Mouse (Mus musculus) ES-E14 (cell line): ENCODE results near the gene Pnpla2. TPM values are rescaled to one million over a fixed set of nuclear protein-coding genes. Genes with fewer than 3 reads are reported as not detected.

Experiments used
- DNase-seq: peaks from one replicate; pipeline ENCODE4 v3.0.0-alpha.2; 2013; ENCODE audit warnings: low read depth, low spot score
- H3K27ac ChIP-seq: 2 replicates; pipeline ENCODE4 v1.5.1; 2012; ENCODE audit warnings: low read depth, mild to moderate bottlenecking, low read length, moderate library complexity, mixed read lengths; ENCODE audit not compliant: poor library complexity, insufficient read depth, severe bottlenecking
- H3K36me3 ChIP-seq: 2 replicates; pipeline ENCODE4 v1.6.1; 2012; ENCODE audit warnings: mild to moderate bottlenecking, low read length, moderate library complexity, mixed read lengths; ENCODE audit not compliant: control insufficient read depth, poor library complexity, insufficient read depth, severe bottlenecking
- H3K4me1 ChIP-seq, 2 experiments: fragments of 150-350 bp in 1 of 2; sonication (generic) in 1 of 2; 2 replicates each; pipeline ENCODE4 v1.6.1; 2012; ENCODE audit warnings: low read length in 2 of 2, mild to moderate bottlenecking in 1 of 2, mixed read lengths in 1 of 2; ENCODE audit not compliant: control insufficient read depth in 2 of 2, insufficient read depth in 2 of 2, poor library complexity in 1 of 2
- H3K4me3 ChIP-seq, 2 experiments: fragments of 150-350 bp in 1 of 2; sonication (generic) in 1 of 2; 2 replicates each; pipeline ENCODE4 v1.5.1; 2012; ENCODE audit warnings: low read length in 2 of 2, low read depth in 1 of 2, mild to moderate bottlenecking in 1 of 2, mixed read lengths in 1 of 2; ENCODE audit not compliant: insufficient read depth in 1 of 2, poor library complexity in 1 of 2, severe bottlenecking in 1 of 2
- H3K9ac ChIP-seq: 2 replicates; pipeline ENCODE4 v1.6.1; 2012; ENCODE audit warnings: low read depth, mild to moderate bottlenecking, low read length, mixed read lengths; ENCODE audit not compliant: poor library complexity, insufficient read depth, severe bottlenecking
- H3K9me3 ChIP-seq: fragments of 150-350 bp; sonication (generic); 2 replicates; pipeline ENCODE4 v1.6.1; 2012; ENCODE audit warnings: low read depth, mild to moderate bottlenecking, low read length; ENCODE audit not compliant: control insufficient read depth, insufficient read depth
- CHD2 ChIP-seq: IDR thresholded peaks from 2 replicates; pipeline ENCODE4 v1.6.1; 2014; ENCODE audit warnings: mild to moderate bottlenecking, low read depth, low read length, inconsistent platforms
- HCFC1 ChIP-seq: IDR thresholded peaks from 2 replicates; pipeline ENCODE4 v1.6.1; 2012; ENCODE audit warnings: low read length, inconsistent platforms, borderline replicate concordance; ENCODE audit not compliant: insufficient read depth
- MAFK ChIP-seq: IDR thresholded peaks from 2 replicates; pipeline ENCODE4 v1.6.1; 2014; ENCODE audit warnings: mild to moderate bottlenecking, low read depth, low read length, inconsistent platforms; ENCODE audit not compliant: insufficient read depth
- ZC3H11A ChIP-seq: IDR thresholded peaks from 2 replicates; pipeline ENCODE4 v1.6.1; 2012; ENCODE audit warnings: low read depth, mild to moderate bottlenecking, inconsistent platforms, low read length, borderline replicate concordance
- ZNF384 ChIP-seq: IDR thresholded peaks from 2 replicates; pipeline ENCODE4 v1.6.1; 2012; ENCODE audit warnings: low read depth, low read length, inconsistent platforms
- in situ Hi-C, 2 experiments: fragments of 600-800 bp; cut with MboI; formaldehyde crosslinking; loops; one replicate each; pipeline ENCODE4 v1.15.1; 2025; ENCODE audit warnings: low sequenced_read_pairs in 2 of 2, inconsistent platforms in 1 of 2; ENCODE audit not compliant: unreplicated experiment in 2 of 2
- total RNA-seq: library from RNA; depleted of rRNA; stranded (reverse); fragments of 300-350 nt; gene quantifications from 2 replicates; pipeline ENCODE4 v1.2.3, GENCODE M21; 2012

The Pnpla2 gene
- total RNA-seq, 1 experiment = 12.7 TPM

GRCm38 (mm10) chr7:141436523-141436892 lies 18.5 kb upstream of the Pnpla2 start:
- peak overlapping the region in 1 of 2 experiments; percentile 80; a peak in 1 of 4 replicates for H3K4me3 ChIP-seq
- TF ChIP-seq CHD2 (no peak), ZNF384 (no peak), MAFK (no peak), ZC3H11A (no peak), HCFC1 (no peak)
- peaks cover 50% of the 10 kb centered on the region for H3K36me3 ChIP-seq
- no peak overlapping the region for H3K27ac ChIP-seq
- no peaks in the 10 kb centered on the region for H3K9me3 ChIP-seq
- in situ Hi-C loops = no loop called here
- DNase-seq = no peak
- peak overlapping the region; percentile 81; the same call in 1 of the 2 replicates for H3K9ac ChIP-seq
- peaks cover 4 to 27% of the 10 kb centered on the region in 2 experiments; a peak in 3 of 4 replicates for H3K4me1 ChIP-seq

GRCm38 (mm10) chr7:141437178-141438120 lies 17.5 kb upstream of the Pnpla2 start, which contains the start of gene Slc25a22:
Gene Slc25a22 (minus strand): TSS chr7:141437892.
- in situ Hi-C loops = no loop called here
- Histone ChIP-seq H3K36me3 (peaks cover 54% of the 10 kb centered on the region), H3K9me3 (no peaks in the 10 kb centered on the region), H3K27ac (peak within 1 kb of the TSS; percentile 28; the same call in 1 of the 2 replicates), H3K4me3 (peak within 1 kb of the TSS; percentile 80 to 82), H3K9ac (peak within 1 kb of the TSS; percentile 81), H3K4me1 (peaks cover 4 to 32% of the 10 kb centered on the region in 2 experiments; a peak in 3 of 4 replicates)
- 0 out of 2 replicates have a peak, but pooled peaks have one; percentile 4 for TF ChIP-seq ZC3H11A
- TF ChIP-seq MAFK = no peak
- no peak for TF ChIP-seq ZNF384
- TF ChIP-seq CHD2 = no peak
- peak; percentile 49; the same call in 1 of the 2 replicates for TF ChIP-seq HCFC1
- DNase-seq = no peak

DNA sequence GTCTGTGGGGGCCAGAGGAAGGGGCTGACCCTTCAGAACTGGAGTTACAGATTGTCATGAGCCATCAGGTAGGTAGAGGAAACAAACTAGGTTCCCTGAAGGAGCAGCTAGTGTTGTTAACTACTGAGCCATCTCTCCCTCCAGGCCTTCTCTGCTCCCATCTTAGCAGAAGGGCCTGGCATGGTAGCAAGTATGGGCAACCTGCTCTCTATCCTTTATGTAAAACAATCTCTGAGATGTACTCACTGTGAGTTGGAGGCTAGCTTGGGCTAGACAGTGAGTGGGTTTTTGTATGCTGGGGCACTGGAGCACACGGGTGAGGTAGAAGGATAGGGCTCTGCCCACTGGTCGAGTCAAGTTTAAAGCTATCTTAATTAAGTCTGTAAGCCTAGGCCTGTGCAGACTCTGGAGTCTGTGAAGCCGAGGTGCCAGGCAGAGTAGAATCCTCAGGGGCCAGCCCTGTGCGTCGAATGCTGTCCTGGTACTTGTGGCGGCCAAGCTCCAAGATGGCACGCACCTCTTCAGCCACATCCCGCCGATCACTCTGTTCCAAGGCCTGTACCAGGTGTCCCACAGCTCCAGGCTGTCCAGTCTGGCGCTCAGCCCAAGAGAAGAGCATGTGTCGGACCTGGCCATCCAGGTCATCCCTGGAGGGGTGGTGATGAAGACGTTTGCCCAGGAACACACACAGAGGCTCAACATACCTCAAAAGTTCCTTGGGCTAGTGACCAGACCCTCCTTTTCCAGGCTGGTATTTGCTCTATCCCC lies 16.6 kb upstream of the Pnpla2 start:
- Histone ChIP-seq H3K4me1 (peaks cover 4 to 36% of the 10 kb centered on the region in 2 experiments; a peak in 3 of 4 replicates), H3K9me3 (no peaks in the 10 kb centered on the region), H3K27ac (no peak overlapping the region), H3K36me3 (peaks cover 55% of the 10 kb centered on the region), H3K9ac (no peak overlapping the region), H3K4me3 (no peak overlapping the region)
- TF ChIP-seq ZC3H11A (no peak), ZNF384 (no peak), MAFK (no peak), HCFC1 (no peak), CHD2 (no peak)
- in situ Hi-C loops = no loop called here
- DNase-seq = no peak

- DNase-seq = no peak
- no peaks in the 10 kb centered on the region for H3K9me3 ChIP-seq
- no peak overlapping the region for H3K9ac ChIP-seq
- H3K36me3 ChIP-seq = peaks cover 48% of the 10 kb centered on the region
- no peak overlapping the region for H3K4me3 ChIP-seq
- in situ Hi-C loops = no loop called here
- peaks cover 4 to 34% of the 10 kb centered on the region in 2 experiments; a peak in 3 of 4 replicates for H3K4me1 ChIP-seq
- no peak for TF ChIP-seq HCFC1
- H3K27ac ChIP-seq = no peak overlapping the region
These were observed 15.8 kb upstream of the Pnpla2 start for GRCm38 (mm10) chr7:141439140-141439679.
